Mouse (Mus musculus) liver, embryonic 11.5 days (tissue): ENCODE data around the gene Dlgap3. TPM values are rescaled to one million over a fixed set of nuclear protein-coding genes. Genes with fewer than 3 reads are reported as not detected.

ENCODE experiments used
- ATAC-seq: fragments of 200-750 bp; cut with Nextera tagmentation; replicated peaks from 2 replicates; pipeline ENCODE4 v1.8.0; 2017; ENCODE audit warnings: moderate number of reproducible peaks, mild to moderate bottlenecking, moderate TSS enrichment, moderate library complexity; ENCODE audit not compliant: low FRiP score
- DNase-seq: peaks from one replicate; pipeline ENCODE4 v3.0.0-alpha.2; 2017; ENCODE audit warnings: low spot score
- H3K27ac ChIP-seq: fragments of 300-500 bp; sonication (generic); 2 replicates; pipeline ENCODE4 v1.5.1; 2014; ENCODE audit warnings: mild to moderate bottlenecking, low read depth, low read length, control low read depth
- H3K27me3 ChIP-seq: fragments of 300-500 bp; sonication (generic); replicated peaks from 2 replicates; pipeline ENCODE4 v1.6.1; 2014; ENCODE audit warnings: low read length, mixed read lengths; ENCODE audit not compliant: control insufficient read depth, insufficient read depth
- H3K36me3 ChIP-seq: fragments of 300-500 bp; sonication (generic); 2 replicates; pipeline ENCODE4 v1.6.1; 2014; ENCODE audit warnings: mild to moderate bottlenecking, low read length, moderate library complexity, mixed read lengths; ENCODE audit not compliant: control insufficient read depth, insufficient read depth
- H3K4me1 ChIP-seq: fragments of 300-500 bp; sonication (generic); replicated peaks from 2 replicates; pipeline ENCODE4 v1.6.1; 2014; ENCODE audit warnings: low read length, mixed read lengths; ENCODE audit not compliant: control insufficient read depth, insufficient read depth
- H3K4me2 ChIP-seq: fragments of 300-500 bp; sonication (generic); 2 replicates; pipeline ENCODE4 v1.6.1; 2014; ENCODE audit warnings: mild to moderate bottlenecking, control low read depth, moderate library complexity
- H3K4me3 ChIP-seq: fragments of 300-500 bp; sonication (generic); 2 replicates; pipeline ENCODE4 v1.5.1; 2014; ENCODE audit warnings: low read depth, low read length, control low read depth
- H3K9ac ChIP-seq: fragments of 300-500 bp; sonication (generic); 2 replicates; pipeline ENCODE4 v1.6.1; 2014; ENCODE audit warnings: low read depth, low read length, control low read depth
- H3K9me3 ChIP-seq: fragments of 300-500 bp; sonication (generic); 2 replicates; pipeline ENCODE4 v1.6.1; 2016; ENCODE audit warnings: low read length, inconsistent platforms, mixed read lengths; ENCODE audit not compliant: control insufficient read depth
- WGBS: fragments of 180-500 bp; shearing (Covaris S2); extraction: QIAGEN DNeasy Blood & Tissue Kit; methylation state at CpG from one replicate; pipeline ENCODE4 v1.1.7; 2014; 5-methylcytosine and 5-hydroxymethylcytosine counted together
- polyA plus RNA-seq: library from polyadenylated mRNA; unstranded; fragments of >200 nt; fragmentation: Nextera tagmentation; extraction: Ambion mirVana; gene quantifications from 2 replicates; pipeline ENCODE4 v1.2.1, GENCODE M21; 2014

Dlgap3 gene
- polyA plus RNA-seq, 1 experiment from 2014 or later: 1.4 TPM

GRCm38 (mm10) chr4:127198609-127199008 lies 29.6 kb downstream of the Dlgap3 start:
- Histone ChIP-seq H3K9me3 (no peaks in the 10 kb centered on the region), H3K27ac (no peak overlapping the region), H3K4me3 (no peak overlapping the region), H3K9ac (no peak overlapping the region), H3K4me1 (no peaks in the 10 kb centered on the region), H3K36me3 (no peaks in the 10 kb centered on the region), H3K4me2 (no peak overlapping the region), H3K27me3 (no peaks in the 10 kb centered on the region)
- 38% methylated on average over 6 of the region's 6 CpGs for WGBS
- ATAC-seq (no peak), DNase-seq (no peak)

GRCm38 (mm10) chr4:127199406-127199805 lies 30.4 kb downstream of the Dlgap3 start:
- ATAC-seq (no peak), DNase-seq (no peak)
- no peaks in the 10 kb centered on the region for H3K27me3 ChIP-seq
- no peak overlapping the region for H3K4me3 ChIP-seq
- no peaks in the 10 kb centered on the region for H3K4me1 ChIP-seq
- H3K36me3 ChIP-seq: no peaks in the 10 kb centered on the region
- no peak overlapping the region for H3K9ac ChIP-seq
- H3K4me2 ChIP-seq: no peak overlapping the region
- no peaks in the 10 kb centered on the region for H3K9me3 ChIP-seq
- H3K27ac ChIP-seq: no peak overlapping the region
- WGBS: 56% methylated on average over 12 of the region's 12 CpGs

- H3K4me1 ChIP-seq: no peaks in the 10 kb centered on the region
- no peak overlapping the region for H3K9ac ChIP-seq
- H3K4me2 ChIP-seq: no peak overlapping the region
- ATAC-seq: no peak
- H3K27ac ChIP-seq: no peak overlapping the region
- no peaks in the 10 kb centered on the region for H3K9me3 ChIP-seq
- DNase-seq: no peak
- H3K27me3 ChIP-seq: no peaks in the 10 kb centered on the region
- H3K36me3 ChIP-seq: no peaks in the 10 kb centered on the region
- WGBS: 79% methylated on average over 12 of the region's 12 CpGs
- no peak overlapping the region for H3K4me3 ChIP-seq
These were observed 31.2 kb downstream of the Dlgap3 start for GRCm38 (mm10) chr4:127200164-127200722.

- Histone ChIP-seq H3K4me2 (no peak overlapping the region), H3K36me3 (no peaks in the 10 kb centered on the region), H3K9me3 (no peaks in the 10 kb centered on the region), H3K4me3 (no peak overlapping the region), H3K9ac (no peak overlapping the region), H3K27me3 (no peaks in the 10 kb centered on the region), H3K4me1 (no peaks in the 10 kb centered on the region), H3K27ac (no peak overlapping the region)
- WGBS: 75% methylated on average over 13 of the region's 13 CpGs
- DNase-seq (no peak), ATAC-seq (no peak)
These were observed 32.0 kb downstream of the Dlgap3 start for GRCm38 (mm10) chr4:127200769-127201617.

- WGBS: 50% methylated on average over 1 of the region's 1 CpGs
- Histone ChIP-seq H3K4me2 (no peak overlapping the region), H3K27ac (no peak overlapping the region), H3K9ac (no peak overlapping the region), H3K4me3 (no peak overlapping the region), H3K36me3 (no peaks in the 10 kb centered on the region), H3K4me1 (no peaks in the 10 kb centered on the region), H3K9me3 (no peaks in the 10 kb centered on the region), H3K27me3 (no peaks in the 10 kb centered on the region)
- DNase-seq (no peak), ATAC-seq (no peak)
These were observed 34.1 kb downstream of the Dlgap3 start for GRCm38 (mm10) chr4:127203081-127203480.

- Histone ChIP-seq H3K9ac (no peak overlapping the region), H3K4me3 (no peak overlapping the region), H3K27ac (no peak overlapping the region), H3K36me3 (no peaks in the 10 kb centered on the region), H3K4me1 (no peaks in the 10 kb centered on the region), H3K9me3 (no peaks in the 10 kb centered on the region), H3K27me3 (peaks cover 16% of the 10 kb centered on the region), H3K4me2 (no peak overlapping the region)
- WGBS: 81% methylated on average over 9 of the region's 9 CpGs
- DNase-seq (no peak), ATAC-seq (no peak)
These were observed 42.3 kb downstream of the Dlgap3 start for GRCm38 (mm10) chr4:127211318-127211717.

- H3K9ac ChIP-seq: no peak overlapping the region
- H3K36me3 ChIP-seq: no peaks in the 10 kb centered on the region
- H3K27ac ChIP-seq: no peak overlapping the region
- H3K27me3 ChIP-seq: peaks cover 16% of the 10 kb centered on the region
- ATAC-seq (no peak), DNase-seq (no peak)
- no peaks in the 10 kb centered on the region for H3K9me3 ChIP-seq
- H3K4me1 ChIP-seq: no peaks in the 10 kb centered on the region
- no peak overlapping the region for H3K4me2 ChIP-seq
- H3K4me3 ChIP-seq: no peak overlapping the region
- WGBS: 25% methylated on average over 28 of the region's 28 CpGs
These were observed 45.5 kb downstream of the Dlgap3 start for GRCm38 (mm10) chr4:127214510-127214909.

GRCm38 (mm10) chr4:127215103-127215502 lies 46.1 kb downstream of the Dlgap3 start:
- Histone ChIP-seq H3K4me2 (no peak overlapping the region), H3K9ac (no peak overlapping the region), H3K4me1 (no peaks in the 10 kb centered on the region), H3K27me3 (peaks cover 16% of the 10 kb centered on the region), H3K36me3 (no peaks in the 10 kb centered on the region), H3K27ac (no peak overlapping the region), H3K9me3 (no peaks in the 10 kb centered on the region), H3K4me3 (no peak overlapping the region)
- 52% methylated on average over 11 of the region's 11 CpGs for WGBS
- ATAC-seq: no peak
- DNase-seq: no peak

GRCm38 (mm10) chr4:127215799-127216198 lies 46.8 kb downstream of the Dlgap3 start:
- no peak for ATAC-seq
- no peaks in the 10 kb centered on the region for H3K4me1 ChIP-seq

More at GRCm38 (mm10) chr4:127215799-127216198, 46.8 kb downstream of the Dlgap3 start:
- no peak overlapping the region for H3K9ac ChIP-seq
- H3K4me3 ChIP-seq: no peak overlapping the region
- no peak overlapping the region for H3K4me2 ChIP-seq
- no peak overlapping the region for H3K27ac ChIP-seq
- H3K36me3 ChIP-seq: no peaks in the 10 kb centered on the region
- H3K27me3 ChIP-seq: peaks cover 16% of the 10 kb centered on the region
- 67% methylated on average over 5 of the region's 9 CpGs for WGBS
- DNase-seq: no peak
- no peaks in the 10 kb centered on the region for H3K9me3 ChIP-seq
